Mouse (Mus musculus) adrenal gland, postnatal 36 days (tissue): Measurements from ENCODE around the gene Ttc24. TPM values are rescaled to one million over a fixed set of nuclear protein-coding genes. Genes with fewer than 3 reads are reported as not detected.

Source experiments
- DNase-seq, 2 experiments: peaks; one replicate each; pipeline ENCODE4 v3.0.0; 2021; ENCODE audit warnings: mixed read lengths in 1 of 2
- total RNA-seq, 2 experiments: library from RNA; stranded (reverse); gene quantifications; 2 replicates each; pipeline ENCODE4 v1.2.3; 2021

Ttc24 gene
- total RNA-seq, 2 experiments from 2014 or later = not detected

GRCm38 (mm10) chr3:88081345-88082223 lies 3.5 kb upstream of the Ttc24 start, which contains the start of gene Iqgap3:
TSS of gene Iqgap3 (plus strand) at chr3:88081971.
- peak; percentile 92 to 94 for DNase-seq

- DNase-seq = no peak
Measured at GRCm38 (mm10) chr3:88077441-88077840, 663 bp downstream of the Ttc24 start.

GRCm38 (mm10) chr3:88074766-88075165 lies 3.3 kb downstream of the Ttc24 start:
- no peak for DNase-seq

- DNase-seq = no peak
Measured at GRCm38 (mm10) chr3:88074351-88074750, 3.8 kb downstream of the Ttc24 start.

GRCm38 (mm10) chr3:88073631-88074030 lies 4.5 kb downstream of the Ttc24 start:
- DNase-seq = no peak

- peak; percentile 87 for DNase-seq
Measured at GRCm38 (mm10) chr3:88071783-88072182, 6.3 kb downstream of the Ttc24 start.

- DNase-seq = no peak
Measured at GRCm38 (mm10) chr3:88068386-88068785, 9.7 kb downstream of the Ttc24 start.

GRCm38 (mm10) chr3:88057902-88058696 lies 20.0 kb downstream of the Ttc24 start, which contains the start of gene Naxe:
TSS of gene Naxe (minus strand) at chr3:88058495.
- peak; percentile 91 to 94 for DNase-seq

GRCm38 (mm10) chr3:88057030-88057429 lies 21.1 kb downstream of the Ttc24 start:
- no peak for DNase-seq

GRCm38 (mm10) chr3:88049532-88049931 lies 28.6 kb downstream of the Ttc24 start:
- no peak for DNase-seq

GRCm38 (mm10) chr3:88042661-88043421 lies 35.3 kb downstream of the Ttc24 start, which contains the start of gene Gpatch4:
TSS of gene Gpatch4 (plus strand) at chr3:88043108.
- DNase-seq = peak; percentile 85 to 91

GRCm38 (mm10) chr3:88035561-88036293 lies 42.4 kb downstream of the Ttc24 start:
- no peak for DNase-seq

- no peak for DNase-seq
Measured at GRCm38 (mm10) chr3:88033506-88033905, 44.6 kb downstream of the Ttc24 start.

- peak; percentile 63 to 76 for DNase-seq
Measured at GRCm38 (mm10) chr3:88030608-88031395, 47.3 kb downstream of the Ttc24 start.

GRCm38 (mm10) chr3:88027434-88028186 lies 50.5 kb downstream of the Ttc24 start, which contains the start of gene Hapln2:
TSS of gene Hapln2 (minus strand) at chr3:88027583.
- DNase-seq = no peak

GRCm38 (mm10) chr3:88026823-88027222 lies 51.3 kb downstream of the Ttc24 start:
- DNase-seq = no peak

GRCm38 (mm10) chr3:88023192-88024074 lies 54.7 kb downstream of the Ttc24 start:
- DNase-seq = no peak
